ENCODE assay signal across 13 mouse cellular contexts in the genomic region with DNA sequence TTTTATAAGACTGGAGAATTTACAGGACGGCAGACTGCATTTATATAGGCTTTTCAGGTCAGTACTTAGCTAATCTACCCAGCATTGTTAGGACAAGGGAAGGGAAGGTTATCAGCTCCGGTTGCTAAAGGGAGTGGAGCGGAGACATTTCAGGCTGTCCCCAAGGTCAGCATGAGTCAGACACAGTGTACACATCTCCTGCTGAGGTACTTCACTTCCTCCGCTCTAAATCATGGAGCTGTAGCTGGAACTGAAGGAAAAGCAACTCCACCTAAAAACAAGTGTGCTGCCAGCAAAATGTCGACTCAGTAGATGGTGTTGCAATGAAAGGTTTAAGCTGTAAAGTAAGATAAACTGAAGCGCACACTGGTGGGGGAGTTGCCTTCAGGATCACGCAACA. TPM values are rescaled to one million over a fixed set of nuclear protein-coding genes. Genes with fewer than 3 reads are reported as not detected.
A peak's percentile ranks its signal among the peaks of the same experiment; 100 is the strongest.
DNase-seq lines count a peak whose midpoint lies in the region; ATAC-seq lines count a peak whose summit lies in the region.
"Had no signal": no experiment of that assay in that cellular context is flagged by ENCODE, and none has a peak within 500 bp of the region (broad histone marks: within the 10 kb centered on the region; RNA-seq: fewer than 3 reads in every experiment).

No protein-coding gene starts in this region.

- H3K9ac ChIP-seq in kidney, embryonic 15.5 days, result no peak overlapping the region
- 0 out of 2 replicates have a peak overlapping the region, but pooled peaks have one; percentile 10 for H3K9ac ChIP-seq in heart, embryonic 12.5 days
- H3K9ac ChIP-seq in midbrain, embryonic 13.5 days (replicated peaks), result no peak overlapping the region
- H3K9ac ChIP-seq: hindbrain, embryonic 15.5 days; liver, embryonic 15.5 days had no signal

- WGBS in kidney, embryonic 15.5 days, result 23% methylated on average over 7 of the region's 7 CpGs
- WGBS in heart, embryonic 12.5 days, result 21% methylated on average over 7 of the region's 7 CpGs
- WGBS in midbrain, embryonic 13.5 days, result 81% methylated on average over 7 of the region's 7 CpGs

- 0 out of 2 replicates have a peak, but pooled peaks have one; percentile 43 for ATAC-seq in kidney, embryonic 15.5 days (replicated peaks; ENCODE audit: low FRiP score)
- ATAC-seq in heart, embryonic 12.5 days (ENCODE audit: insufficient number of reproducible peaks, low FRiP score), result no peak
- no peak for ATAC-seq in midbrain, embryonic 13.5 days

- no peak for DNase-seq in kidney, adult 11 months
- DNase-seq in NIH3T3 (ENCODE audit: low read depth), result peak; percentile 73
- peak; percentile 44 for DNase-seq in lung, postnatal 10 days
- no peak for DNase-seq in gastrocnemius, postnatal 14 days
- DNase-seq in retina, postnatal 1 day, result no peak
- DNase-seq: layer of hippocampus, postnatal 36 days had no signal

- H3K4me1 ChIP-seq in kidney, embryonic 15.5 days, result peaks cover 22% of the 10 kb centered on the region
- H3K4me1 ChIP-seq in heart, embryonic 12.5 days (replicated peaks), result peaks cover 29% of the 10 kb centered on the region
- H3K4me1 ChIP-seq in midbrain, embryonic 13.5 days (replicated peaks), result no peaks in the 10 kb centered on the region
- H3K4me1 ChIP-seq: liver, embryonic 15.5 days had no signal

- intact Hi-C loops in gastrocnemius, postnatal 14 days (cut with DNase I; ENCODE audit: low total_unique reads), result no loop called here

- no peak overlapping the region for H3K4me3 ChIP-seq in kidney, embryonic 15.5 days (replicated peaks)
- H3K4me3 ChIP-seq in heart, embryonic 12.5 days, result no peak overlapping the region
- no peak overlapping the region for H3K4me3 ChIP-seq in midbrain, embryonic 13.5 days (replicated peaks)
- H3K4me3 ChIP-seq: hindbrain, embryonic 15.5 days; liver, embryonic 15.5 days; myocyte had no signal

- H3K36me3 ChIP-seq in kidney, embryonic 15.5 days, result no peaks in the 10 kb centered on the region
- no peaks in the 10 kb centered on the region for H3K36me3 ChIP-seq in heart, embryonic 12.5 days
- no peaks in the 10 kb centered on the region for H3K36me3 ChIP-seq in midbrain, embryonic 13.5 days
- H3K36me3 ChIP-seq: hindbrain, embryonic 15.5 days; liver, embryonic 15.5 days had no signal

- H3K27me3 ChIP-seq in kidney, embryonic 15.5 days, result no peaks in the 10 kb centered on the region
- H3K27me3 ChIP-seq in heart, embryonic 12.5 days (replicated peaks), result no peaks in the 10 kb centered on the region
- no peaks in the 10 kb centered on the region for H3K27me3 ChIP-seq in midbrain, embryonic 13.5 days
- H3K27me3 ChIP-seq: CH12.LX; hindbrain, embryonic 15.5 days; liver, embryonic 15.5 days had no signal

- H3K4me2 ChIP-seq in kidney, embryonic 15.5 days, result no peak overlapping the region
- H3K4me2 ChIP-seq in heart, embryonic 12.5 days, result no peak overlapping the region
- H3K4me2 ChIP-seq in midbrain, embryonic 13.5 days (replicated peaks), result no peak overlapping the region
- H3K4me2 ChIP-seq: hindbrain, embryonic 15.5 days; liver, embryonic 15.5 days had no signal

- H3K27ac ChIP-seq in kidney, embryonic 15.5 days, result no peak overlapping the region
- H3K27ac ChIP-seq in heart, embryonic 12.5 days (ENCODE audit: poor library complexity, severe bottlenecking), result peak overlapping the region; percentile 61
- H3K27ac ChIP-seq in midbrain, embryonic 13.5 days, result no peak overlapping the region
- H3K27ac ChIP-seq: hindbrain, embryonic 15.5 days; liver, embryonic 15.5 days had no signal

- H3K9me3 ChIP-seq in kidney, embryonic 15.5 days (replicated peaks), result no peaks in the 10 kb centered on the region
- H3K9me3 ChIP-seq in heart, embryonic 12.5 days (replicated peaks), result no peaks in the 10 kb centered on the region
- no peaks in the 10 kb centered on the region for H3K9me3 ChIP-seq in midbrain, embryonic 13.5 days
- H3K9me3 ChIP-seq: hindbrain, embryonic 15.5 days; liver, embryonic 15.5 days had no signal

RNA-seq across cellular contexts. Expression of gene Baiap2l1, which starts 36.2 kb away (rescaled TPM):
- 14.8 and 15.2 TPM in 2 replicates for polyA plus RNA-seq in kidney, embryonic 15.5 days (2015; fragmentation: Nextera tagmentation; extraction: Ambion mirVana)
- 11.5 and 11.9 TPM in 2 replicates for polyA plus RNA-seq in heart, embryonic 12.5 days (2016; fragmentation: Nextera tagmentation; extraction: Ambion mirVana)
- total RNA-seq in gastrocnemius, postnatal 14 days (2021), result 1 to 10 TPM; 1.6 to 2.2 TPM
- 1.5 and 1.7 TPM in 2 replicates for polyA plus RNA-seq in midbrain, embryonic 13.5 days (2015; fragmentation: Nextera tagmentation; extraction: Ambion mirVana)

Comparison
In these comparisons a context has a peak if more than half of its experiments do, and no peak if none do; other contexts are left out.
1. DNase-seq: peak in NIH3T3 (single experiment) and lung, postnatal 10 days (single experiment); none in kidney, adult 11 months (single experiment), gastrocnemius, postnatal 14 days (single experiment) and retina, postnatal 1 day (single experiment).